Comparison of ENCODE assay signal across 20 mouse cellular contexts in genomic region chr10:40419841-40420240, GRCm38 (mm10).
DNase-seq lines count a peak whose midpoint lies in the region; ATAC-seq and TF ChIP-seq lines count a peak whose summit lies in the region.
"Had no signal": no experiment of that assay in that cellular context is flagged by ENCODE, and none has a peak within 500 bp of the region (broad histone marks: within the 10 kb centered on the region; RNA-seq: fewer than 3 reads in every experiment).

No protein-coding gene starts in this region.

- H3K9ac ChIP-seq in hindbrain, embryonic 11.5 days (ENCODE audit: low read depth, low read length), result no peak overlapping the region

- DNase-seq in spleen, adult 2 months (ENCODE audit: low read depth in 1 of 2, low spot score in 2 of 2), result peak; percentile 24 to 25
- no peak for DNase-seq in spleen, adult 12 weeks (ENCODE audit: low spot score)
- peak; percentile 60 for DNase-seq in thymus, postnatal 0 days (ENCODE audit: low spot score)
- no peak for DNase-seq in right cerebral cortex, adult 2 months (ENCODE audit: low spot score in 2 of 2)
- DNase-seq in hindbrain, embryonic 11.5 days (ENCODE audit: low spot score), result no peak
- DNase-seq: adrenal gland, postnatal 14 days; cerebellum, postnatal 14 days; gastrocnemius, postnatal 25 days; kidney, adult 9 months; kidney, postnatal 36 days; layer of hippocampus, adult 9-11 months; lung, adult 18-20 months; lung, postnatal 36 days; retina, postnatal 1 day had no signal

- 36% methylated on average over 4 of the region's 4 CpGs for WGBS in spleen, adult 2 months
- WGBS in hindbrain, embryonic 11.5 days, result 82% methylated on average over 4 of the region's 4 CpGs

- no peak overlapping the region for H3K4me3 ChIP-seq in spleen, adult 2 months (ENCODE audit: extremely low read depth, insufficient read depth, insufficient read length)
- H3K4me3 ChIP-seq in hindbrain, embryonic 11.5 days (ENCODE audit: low read depth, low read length), result no peak overlapping the region

- H3K27ac ChIP-seq in spleen, adult 2 months (ENCODE audit: insufficient read depth, low read length), result peak overlapping the region; percentile 77
- H3K27ac ChIP-seq in hindbrain, embryonic 11.5 days (ENCODE audit: low read depth, low read length), result no peak overlapping the region
- H3K27ac ChIP-seq: stomach, postnatal 0 days had no signal

- H3K9me3 ChIP-seq in hindbrain, embryonic 11.5 days (ENCODE audit: control insufficient read depth, low read length), result no peaks in the 10 kb centered on the region

- H3K4me2 ChIP-seq in hindbrain, embryonic 11.5 days (replicated peaks; ENCODE audit: low read depth, low read length), result no peak overlapping the region
- H3K4me2 ChIP-seq: liver, embryonic 11.5 days had no signal

- TF ChIP-seq CTCF in spleen, adult 2 months (IDR thresholded peaks at IDR 0.05; ENCODE audit: extremely low read depth, insufficient read depth, insufficient read length, insufficient replicate concordance), result no peak

- peaks cover 17% of the 10 kb centered on the region; the same call in 1 of the 2 replicates for H3K4me1 ChIP-seq in spleen, adult 2 months (ENCODE audit: control insufficient read depth, insufficient read depth, insufficient read length)
- H3K4me1 ChIP-seq in hindbrain, embryonic 11.5 days (replicated peaks; ENCODE audit: control insufficient read depth, insufficient read depth, low read length), result no peaks in the 10 kb centered on the region

- no peaks in the 10 kb centered on the region for H3K36me3 ChIP-seq in spleen, adult 2 months (ENCODE audit: control insufficient read depth, insufficient read depth, low read length)
- no peaks in the 10 kb centered on the region for H3K36me3 ChIP-seq in hindbrain, embryonic 11.5 days (ENCODE audit: control insufficient read depth, insufficient read depth, low read length)

- peak; percentile 85 for ATAC-seq in inflammation-experienced regulatory T-cells, adult 6 months
- ATAC-seq in erythroblast, adult 5-6 weeks (replicated peaks; ENCODE audit: low FRiP score, poor library complexity, severe bottlenecking), result no peak
- ATAC-seq in hindbrain, embryonic 11.5 days (ENCODE audit: low FRiP score), result no peak
- ATAC-seq: forebrain, embryonic 16.5 days; midbrain, embryonic 16.5 days had no signal

- H3K27me3 ChIP-seq in spleen, adult 2 months (ENCODE audit: control insufficient read depth, insufficient read depth, low read length), result no peaks in the 10 kb centered on the region
- H3K27me3 ChIP-seq in hindbrain, embryonic 11.5 days (ENCODE audit: control insufficient read depth, insufficient read depth, low read length), result no peaks in the 10 kb centered on the region

- no peak for TF ChIP-seq POLR2A in spleen, adult 2 months (IDR thresholded peaks at IDR 0.05; ENCODE audit: low read depth, low read length)

Comparison
In these comparisons a context has a peak if more than half of its experiments do, and no peak if none do; other contexts are left out.
1. DNase-seq: peak in spleen, adult 2 months (2 of 2) and thymus, postnatal 0 days (single experiment); none in spleen, adult 12 weeks (single experiment), right cerebral cortex, adult 2 months (0 of 2) and hindbrain, embryonic 11.5 days (single experiment).